Mouse (Mus musculus): ENCODE data around the gene Fyn. TPM values are rescaled to one million over a fixed set of nuclear protein-coding genes. Genes with fewer than 3 reads are reported as not detected.

Gene Fyn
- polyA plus RNA-seq, 1 experiment from 2014 or later, result 70.3 TPM

DNA sequence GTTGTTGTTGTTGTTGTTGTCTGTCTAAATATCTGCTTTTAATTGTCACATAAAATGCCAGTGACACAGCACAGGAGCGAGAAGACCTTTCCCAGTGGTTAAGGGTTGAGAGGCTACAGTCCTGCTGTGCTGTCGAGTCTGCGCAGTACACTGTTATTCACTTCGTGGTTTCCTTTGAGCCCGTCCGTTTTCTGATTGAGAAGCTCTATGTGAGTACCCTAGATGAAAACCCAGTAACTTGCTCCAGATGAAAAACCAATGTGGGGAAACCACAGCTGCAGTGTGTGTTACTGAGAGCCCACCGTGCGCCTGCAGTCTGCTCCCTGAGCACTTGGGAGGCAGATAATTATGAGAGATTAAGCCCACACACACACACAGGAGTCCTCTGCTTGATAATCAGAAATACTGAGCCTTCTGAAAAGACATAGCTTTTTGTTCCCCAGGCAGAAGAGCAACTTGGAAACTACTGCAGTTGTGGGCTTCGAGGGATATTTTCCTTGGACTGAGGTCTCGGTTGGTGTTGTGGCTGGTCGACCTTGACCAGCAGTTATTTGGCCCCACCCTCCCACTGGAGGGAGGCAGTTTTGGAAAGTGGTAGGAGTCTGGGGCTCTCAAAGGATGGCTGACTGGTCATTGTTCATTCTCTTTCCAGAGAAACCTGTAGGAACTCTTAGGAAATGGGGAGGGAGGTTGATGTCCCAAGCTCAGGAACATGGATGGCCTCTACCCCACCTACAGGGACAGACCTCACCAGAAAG, 154.4 kb downstream of the Fyn start:
- no peaks in the 10 kb centered on the region for H3K27me3 ChIP-seq (replicated peaks)
- H3K9ac ChIP-seq, result no peak overlapping the region
- ATAC-seq (replicated peaks), result no peak
- peaks cover 4% of the 10 kb centered on the region; the same call in 1 of the 2 replicates for H3K36me3 ChIP-seq (replicated peaks)
- H3K4me2 ChIP-seq, result no peak overlapping the region
- 55% methylated on average over 11 of the region's 11 CpGs for WGBS
- no peak overlapping the region for H3K4me3 ChIP-seq
- H3K9me3 ChIP-seq, result no peaks in the 10 kb centered on the region
- H3K27ac ChIP-seq, result peak overlapping the region; percentile 31; the same call in 1 of the 2 replicates
- peaks cover 61% of the 10 kb centered on the region for H3K4me1 ChIP-seq

DNA sequence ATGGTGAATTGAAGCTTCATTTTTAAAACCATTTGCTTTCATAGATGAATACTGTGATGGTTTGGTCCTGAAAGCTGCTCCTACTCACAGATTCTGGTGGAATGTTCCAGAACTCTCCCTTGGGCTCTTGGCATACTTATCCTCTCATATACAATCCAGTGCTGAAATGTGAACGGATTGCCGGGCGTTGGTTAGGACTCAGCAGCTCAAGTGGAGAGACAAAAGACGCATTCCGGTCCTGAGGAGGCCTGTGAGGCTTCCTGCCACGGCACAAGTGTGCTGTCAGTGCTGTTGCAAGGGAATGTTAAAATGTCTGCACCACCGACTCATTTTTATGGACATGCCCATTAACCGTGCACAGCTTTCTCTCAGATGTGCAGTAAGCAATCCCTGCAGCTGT, 155.7 kb downstream of the Fyn start:
- 46% methylated on average over 8 of the region's 8 CpGs for WGBS

DNA sequence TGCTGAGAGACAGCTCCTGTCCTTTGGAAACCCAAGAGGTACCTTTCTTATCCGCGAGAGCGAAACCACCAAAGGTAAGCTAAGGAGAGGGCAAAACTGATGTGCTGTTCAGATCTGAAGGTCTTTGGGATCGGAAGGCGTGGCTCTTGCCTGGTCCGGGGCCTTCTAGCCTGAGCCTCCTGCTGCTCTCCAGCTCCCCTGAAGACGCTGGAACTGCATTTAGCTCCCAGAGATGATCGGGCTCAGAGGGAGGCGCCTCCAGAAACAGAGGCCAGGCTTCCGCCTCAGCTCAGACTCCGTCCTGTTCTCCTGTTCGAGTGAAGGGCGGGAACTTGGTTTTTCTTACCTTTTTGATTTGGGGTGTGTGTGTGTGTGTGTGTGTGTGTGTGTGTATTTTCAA, 156.8 kb downstream of the Fyn start:
- H3K27ac ChIP-seq, result peak overlapping the region; percentile 62; the same call in 1 of the 2 replicates
- H3K4me3 ChIP-seq, result no peak overlapping the region
- no peak overlapping the region for H3K4me2 ChIP-seq
- 86% methylated on average over 13 of the region's 13 CpGs for WGBS
- H3K9ac ChIP-seq, result no peak overlapping the region
- no peaks in the 10 kb centered on the region for H3K27me3 ChIP-seq (replicated peaks)
- peaks cover 59% of the 10 kb centered on the region for H3K4me1 ChIP-seq
- H3K9me3 ChIP-seq, result no peaks in the 10 kb centered on the region
- no peak for ATAC-seq (replicated peaks)
- peaks cover 4% of the 10 kb centered on the region; the same call in 1 of the 2 replicates for H3K36me3 ChIP-seq (replicated peaks)

More for the DNA sequence above, 155.7 kb downstream of the Fyn start:
- ATAC-seq (replicated peaks), result no peak
- no peak overlapping the region for H3K9ac ChIP-seq
- peak overlapping the region; percentile 62 for H3K27ac ChIP-seq
- H3K36me3 ChIP-seq (replicated peaks), result peaks cover 4% of the 10 kb centered on the region; the same call in 1 of the 2 replicates
- H3K9me3 ChIP-seq, result no peaks in the 10 kb centered on the region
- H3K4me1 ChIP-seq, result peaks cover 67% of the 10 kb centered on the region
- H3K4me3 ChIP-seq, result no peak overlapping the region
- H3K4me2 ChIP-seq, result no peak overlapping the region
- no peaks in the 10 kb centered on the region for H3K27me3 ChIP-seq (replicated peaks)

DNA sequence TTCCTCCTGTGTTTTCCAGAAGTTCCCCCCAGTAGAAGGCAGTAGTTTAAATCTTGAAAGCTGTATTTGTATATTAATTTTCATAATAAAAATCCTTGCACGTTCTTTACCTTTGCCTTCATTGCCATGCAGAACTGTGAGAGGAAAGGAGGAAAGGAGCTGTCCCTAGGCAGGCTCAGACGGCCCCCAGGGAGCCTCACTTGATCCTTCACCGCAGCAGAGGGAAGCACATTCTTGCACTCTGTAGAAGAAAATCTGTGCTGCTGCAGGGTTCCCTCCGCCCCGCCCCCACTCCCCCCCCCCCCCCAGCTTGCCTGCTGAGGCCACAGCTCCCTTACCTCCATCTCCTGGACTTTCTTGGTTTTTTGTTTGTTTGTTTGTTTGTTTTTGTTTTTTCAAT, 158.5 kb downstream of the Fyn start:
- no peak overlapping the region for H3K4me2 ChIP-seq
- H3K36me3 ChIP-seq (replicated peaks), result peaks cover 4% of the 10 kb centered on the region; the same call in 1 of the 2 replicates
- H3K9me3 ChIP-seq, result no peaks in the 10 kb centered on the region
- WGBS, result 17% methylated on average over 5 of the region's 5 CpGs
- ATAC-seq (replicated peaks), result no peak
- H3K27ac ChIP-seq, result peak overlapping the region; percentile 26; the same call in 1 of the 2 replicates
- H3K4me1 ChIP-seq, result peaks cover 48% of the 10 kb centered on the region
- H3K27me3 ChIP-seq (replicated peaks), result no peaks in the 10 kb centered on the region
- H3K9ac ChIP-seq, result no peak overlapping the region
- no peak overlapping the region for H3K4me3 ChIP-seq

DNA sequence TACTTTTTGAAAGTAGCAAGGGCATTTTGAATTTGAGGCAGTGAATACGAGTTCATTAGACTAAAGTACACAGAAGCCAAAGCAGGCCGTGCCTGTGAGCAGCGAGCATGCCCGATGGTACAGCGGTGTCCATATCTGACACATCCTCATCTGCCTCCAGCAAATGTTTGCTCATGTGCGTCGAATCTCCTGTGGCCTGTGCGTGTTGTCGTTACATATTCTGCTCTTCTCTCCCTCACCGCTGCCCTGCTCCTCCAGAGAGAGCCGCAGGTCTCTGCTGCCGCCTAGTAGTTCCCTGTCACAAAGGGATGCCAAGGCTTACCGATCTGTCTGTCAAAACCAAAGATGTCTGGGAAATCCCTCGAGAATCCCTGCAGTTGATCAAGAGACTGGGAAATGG, 160.5 kb downstream of the Fyn start:
- H3K27ac ChIP-seq, result peak overlapping the region; percentile 59

DNA sequence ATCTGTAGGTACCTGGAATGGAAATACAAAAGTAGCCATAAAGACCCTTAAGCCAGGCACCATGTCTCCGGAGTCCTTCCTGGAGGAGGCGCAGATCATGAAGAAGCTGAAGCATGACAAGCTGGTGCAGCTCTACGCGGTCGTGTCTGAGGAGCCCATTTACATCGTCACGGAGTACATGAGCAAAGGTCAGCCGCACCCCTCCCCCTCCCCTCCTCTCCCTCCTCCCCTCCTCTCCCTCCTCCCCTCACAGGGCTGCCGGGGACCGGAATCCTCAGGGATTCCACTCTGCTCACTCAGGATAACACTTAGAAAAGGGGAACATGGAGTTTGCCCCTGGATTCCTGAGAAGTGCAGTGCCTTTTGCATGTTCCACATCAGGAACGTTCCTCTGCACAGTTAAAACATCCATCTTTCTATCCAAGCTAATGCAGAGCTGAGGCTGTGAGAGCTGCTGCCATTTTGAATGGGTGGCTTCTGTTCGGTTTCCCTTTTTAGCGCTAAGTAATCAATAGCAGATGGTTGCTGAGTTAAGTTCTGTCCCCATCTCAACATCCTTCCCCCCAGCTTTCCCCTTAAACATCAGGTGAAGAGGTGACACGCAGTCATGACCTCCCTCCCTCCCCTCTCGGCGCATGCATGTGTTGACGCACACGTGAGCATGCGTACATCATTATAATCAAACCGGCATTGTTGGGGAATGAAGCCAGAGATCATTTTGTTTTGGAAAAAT, 163.5 kb downstream of the Fyn start:
- Histone ChIP-seq H3K4me2 (no peak overlapping the region), H3K9ac (no peak overlapping the region), H3K36me3 (replicated peaks) (0 out of 2 replicates have a peak, but pooled peaks cover 3% of the 10 kb centered on the region), H3K27ac (no peak overlapping the region), H3K4me1 (peaks cover 57% of the 10 kb centered on the region), H3K9me3 (no peaks in the 10 kb centered on the region), H3K4me3 (no peak overlapping the region), H3K27me3 (replicated peaks) (no peaks in the 10 kb centered on the region)
- 54% methylated on average over 19 of the region's 20 CpGs for WGBS
- ATAC-seq (replicated peaks), result no peak

More for the DNA sequence above, 160.5 kb downstream of the Fyn start:
- H3K4me2 ChIP-seq, result no peak overlapping the region
- ATAC-seq (replicated peaks), result 0 out of 2 replicates have a peak, but pooled peaks have one; percentile 12
- peaks cover 41% of the 10 kb centered on the region for H3K4me1 ChIP-seq
- H3K4me3 ChIP-seq, result no peak overlapping the region
- H3K27me3 ChIP-seq (replicated peaks), result no peaks in the 10 kb centered on the region
- H3K9ac ChIP-seq, result no peak overlapping the region
- H3K9me3 ChIP-seq, result no peaks in the 10 kb centered on the region
- H3K36me3 ChIP-seq (replicated peaks), result peaks cover 7% of the 10 kb centered on the region; the same call in 1 of the 2 replicates
- WGBS, result 51% methylated on average over 14 of the region's 14 CpGs

DNA sequence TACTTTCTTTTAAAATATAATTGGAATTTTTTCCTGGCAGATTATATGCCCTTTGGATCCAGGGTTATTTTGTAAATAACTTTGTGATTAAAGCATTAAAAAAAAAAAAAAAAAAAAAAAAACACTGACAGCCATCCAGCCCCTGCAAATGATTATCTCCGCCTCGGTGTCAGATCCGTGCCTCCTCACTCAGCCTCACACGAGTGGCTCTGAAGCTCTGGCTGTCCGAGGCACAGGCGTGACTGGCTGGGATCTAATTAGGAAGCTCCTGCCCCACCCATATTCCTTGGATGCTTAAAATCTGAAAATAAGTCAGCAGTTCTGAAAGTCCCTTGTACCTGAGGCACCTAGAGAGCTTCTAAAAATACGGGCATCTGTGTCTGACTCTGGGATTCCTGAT, 164.2 kb downstream of the Fyn start:
- H3K4me1 ChIP-seq, result peaks cover 58% of the 10 kb centered on the region
- no peak overlapping the region for H3K4me2 ChIP-seq
- 0 out of 2 replicates have a peak, but pooled peaks cover 3% of the 10 kb centered on the region for H3K36me3 ChIP-seq (replicated peaks)
- no peak overlapping the region for H3K27ac ChIP-seq
- H3K9me3 ChIP-seq, result no peaks in the 10 kb centered on the region
- WGBS, result 56% methylated on average over 7 of the region's 7 CpGs
- no peak for ATAC-seq (replicated peaks)
- no peaks in the 10 kb centered on the region for H3K27me3 ChIP-seq (replicated peaks)
- H3K4me3 ChIP-seq, result no peak overlapping the region
- H3K9ac ChIP-seq, result no peak overlapping the region

DNA sequence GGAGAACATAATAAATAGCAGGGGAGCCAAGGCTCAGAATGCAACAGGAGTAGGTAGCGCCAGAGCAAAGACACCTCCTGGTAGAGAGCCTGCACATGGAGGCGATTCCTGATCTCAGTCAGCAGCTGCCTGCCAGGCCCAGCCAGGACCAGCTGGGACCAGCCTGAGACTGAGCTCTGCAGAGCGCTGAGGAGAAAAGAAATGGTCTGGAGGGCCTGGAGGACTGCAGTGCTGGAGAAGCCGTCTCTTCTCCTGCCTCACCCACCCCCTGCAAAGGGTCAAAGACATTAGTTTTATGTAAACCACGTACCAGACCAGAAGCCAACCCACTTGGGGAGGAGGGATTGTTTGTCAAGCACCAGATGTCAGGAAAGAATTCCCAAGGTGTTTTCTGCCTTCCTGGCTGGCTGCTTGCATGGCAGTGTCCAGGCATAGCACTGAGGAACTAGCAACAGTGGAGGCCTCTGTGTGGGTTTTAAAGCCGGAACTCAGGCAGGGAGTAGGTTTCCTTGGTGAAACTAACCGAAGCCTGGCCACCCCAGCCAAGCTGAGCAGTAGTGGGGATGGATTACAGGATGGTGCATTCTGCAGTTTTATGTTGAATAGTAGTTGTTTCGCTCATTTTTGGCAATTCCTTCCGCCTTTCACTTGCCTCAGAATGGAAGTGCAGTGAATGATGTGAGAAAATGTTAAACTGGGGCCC, 165.8 kb downstream of the Fyn start:
- H3K36me3 ChIP-seq (replicated peaks), result 0 out of 2 replicates have a peak, but pooled peaks cover 3% of the 10 kb centered on the region
- H3K4me1 ChIP-seq, result peaks cover 50% of the 10 kb centered on the region
- WGBS, result 45% methylated on average over 9 of the region's 9 CpGs
- peak; percentile 57 for ATAC-seq (replicated peaks)
- no peak overlapping the region for H3K4me3 ChIP-seq
- H3K9ac ChIP-seq, result no peak overlapping the region
- H3K27ac ChIP-seq, result peak overlapping the region; percentile 70
- no peaks in the 10 kb centered on the region for H3K9me3 ChIP-seq
- no peak overlapping the region for H3K4me2 ChIP-seq
- H3K27me3 ChIP-seq (replicated peaks), result no peaks in the 10 kb centered on the region

DNA sequence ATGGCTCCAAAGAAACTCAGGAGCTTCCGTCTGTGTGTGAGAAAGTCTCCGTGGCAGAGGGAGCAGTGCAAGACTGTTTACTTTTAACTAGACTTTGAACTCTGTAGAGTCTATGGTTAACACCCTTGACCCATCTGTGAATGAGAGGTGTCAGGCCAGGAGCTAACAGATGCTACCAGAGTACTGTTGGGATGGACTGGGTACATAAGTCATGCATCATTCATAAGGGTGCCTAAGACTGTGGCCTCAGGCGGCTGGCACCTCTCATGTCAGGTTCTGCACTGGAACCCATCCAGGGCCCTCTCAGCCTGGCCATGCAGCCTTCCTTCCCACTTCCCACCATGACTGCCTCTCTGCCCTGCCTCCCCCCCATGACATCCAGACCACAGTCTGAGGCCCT, 166.7 kb downstream of the Fyn start:
- Histone ChIP-seq H3K4me3 (no peak overlapping the region), H3K9ac (no peak overlapping the region), H3K4me2 (no peak overlapping the region), H3K27me3 (replicated peaks) (no peaks in the 10 kb centered on the region), H3K27ac (peak overlapping the region; percentile 70), H3K36me3 (replicated peaks) (0 out of 2 replicates have a peak, but pooled peaks cover 3% of the 10 kb centered on the region), H3K9me3 (no peaks in the 10 kb centered on the region), H3K4me1 (peaks cover 59% of the 10 kb centered on the region)
- 0 out of 2 replicates have a peak, but pooled peaks have one; percentile 12 for ATAC-seq (replicated peaks)
- 54% methylated on average over 3 of the region's 3 CpGs for WGBS

DNA sequence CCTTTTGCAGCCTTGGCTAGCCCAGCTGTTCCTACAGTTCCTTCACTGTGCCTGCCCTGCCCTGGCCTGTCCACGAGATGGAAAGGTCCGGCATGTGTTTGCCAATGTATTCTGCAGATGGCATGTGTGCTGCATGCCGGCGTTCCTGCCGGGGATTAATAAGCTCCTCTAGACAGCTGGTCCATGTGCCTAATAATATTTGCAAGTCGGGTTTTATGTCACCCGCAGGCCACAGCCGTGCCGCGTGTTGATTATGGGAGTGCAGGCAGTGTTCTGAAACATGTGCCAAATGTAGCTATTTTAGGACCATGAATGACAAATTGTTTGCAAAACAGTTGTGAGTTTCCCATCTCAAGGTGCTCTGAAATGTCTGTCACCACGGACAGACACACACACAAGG, 167.6 kb downstream of the Fyn start:
- H3K27ac ChIP-seq, result peak overlapping the region; percentile 70
- H3K4me2 ChIP-seq, result no peak overlapping the region
- H3K9ac ChIP-seq, result no peak overlapping the region
- H3K27me3 ChIP-seq (replicated peaks), result no peaks in the 10 kb centered on the region
- no peaks in the 10 kb centered on the region for H3K9me3 ChIP-seq
- peaks cover 65% of the 10 kb centered on the region for H3K4me1 ChIP-seq
- WGBS, result 45% methylated on average over 11 of the region's 11 CpGs
- 0 out of 2 replicates have a peak, but pooled peaks cover 3% of the 10 kb centered on the region for H3K36me3 ChIP-seq (replicated peaks)
- peak; percentile 43 for ATAC-seq (replicated peaks)
- H3K4me3 ChIP-seq, result no peak overlapping the region

DNA sequence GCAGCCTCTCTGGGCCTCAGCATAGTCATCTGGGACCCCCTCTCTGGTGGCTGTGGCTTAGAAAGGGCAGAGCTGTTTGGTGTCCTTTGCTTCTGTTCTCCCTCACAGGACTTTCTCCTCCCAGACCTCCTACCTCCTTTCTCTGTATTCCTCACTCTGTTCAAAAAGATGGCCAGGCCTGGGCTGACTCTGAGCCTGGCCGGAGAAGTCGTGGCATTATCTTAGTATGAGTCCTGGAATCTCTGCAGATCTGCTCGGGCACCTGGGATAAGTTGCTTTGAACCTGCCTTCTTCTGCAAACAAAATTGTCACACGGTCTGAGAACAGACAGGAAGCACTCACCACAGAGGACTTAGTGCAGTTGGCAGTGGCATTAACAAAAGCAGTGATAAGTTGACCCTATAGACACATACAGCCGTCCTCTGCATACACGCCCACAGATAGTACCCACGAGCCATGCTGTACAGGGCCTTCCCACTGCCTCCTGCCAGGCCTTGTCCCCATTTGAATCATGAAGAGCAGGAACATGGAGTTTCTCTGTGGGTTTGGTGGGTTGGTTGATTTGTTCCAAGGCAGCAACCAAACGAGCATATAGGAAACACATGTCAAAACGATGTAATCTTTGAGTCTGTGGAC, 171.5 kb downstream of the Fyn start:
- no peaks in the 10 kb centered on the region for H3K9me3 ChIP-seq
- H3K4me2 ChIP-seq, result no peak overlapping the region
- H3K27ac ChIP-seq, result peak overlapping the region; percentile 88
- no peak overlapping the region for H3K4me3 ChIP-seq
- 34% methylated on average over 9 of the region's 9 CpGs for WGBS
- 0 out of 2 replicates have a peak, but pooled peaks cover 5% of the 10 kb centered on the region for H3K36me3 ChIP-seq (replicated peaks)
- H3K9ac ChIP-seq, result no peak overlapping the region
- no peaks in the 10 kb centered on the region for H3K27me3 ChIP-seq (replicated peaks)
- ATAC-seq (replicated peaks), result no peak
- H3K4me1 ChIP-seq, result peaks cover 70% of the 10 kb centered on the region
